Mouse (Mus musculus) spleen, adult 10 weeks (tissue): Measurements from ENCODE around the gene Cklf. TPM values are rescaled to one million over a fixed set of nuclear protein-coding genes. Genes with fewer than 3 reads are reported as not detected.

Experiments
- polyA plus RNA-seq: library from polyadenylated mRNA; stranded (reverse); fragments of 350-450 nt; fragmentation: Illumina TruSeq; extraction: RNeasy Lipid Tissue Mini Kit (QIAGEN cat#74804); gene quantifications from one replicate; pipeline ENCODE4 v1.2.3, GENCODE M21; 2015; ENCODE audit warnings: low replicate concordance; ENCODE audit not compliant: insufficient read depth

The Cklf gene
- polyA plus RNA-seq, result 107 TPM

GRCm38 (mm10) chr8:104250439-104251367 is at the start of gene Cklf:
Cklf (plus strand) TSS chr8:104250861.

GRCm38 (mm10) chr8:104248276-104248675 is 2.4 kb upstream of the Cklf start, which contains the start of gene Tk2:
Tk2 (minus strand) TSS chr8:104248558.

DNA sequence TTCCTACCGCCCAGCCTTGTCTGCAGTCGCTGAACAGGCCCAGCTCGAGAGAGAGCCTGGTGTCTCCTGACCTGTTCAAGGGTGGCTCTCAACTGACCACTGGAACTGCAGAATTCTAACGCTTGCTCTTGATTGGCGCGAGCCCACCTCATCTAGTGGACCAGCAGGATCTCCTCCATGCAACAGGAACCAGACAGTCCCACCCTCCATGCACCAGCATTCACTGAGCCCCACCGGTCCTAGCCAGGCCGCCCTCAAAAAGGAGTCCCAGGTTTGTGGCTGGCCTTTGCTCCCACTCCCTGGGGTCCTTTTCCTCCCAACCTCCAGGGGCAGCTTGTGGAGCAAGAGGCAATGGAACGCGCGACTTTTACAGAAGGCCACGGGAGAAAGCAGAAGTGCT is 42.4 kb downstream of the Cklf start, which contains the start of gene Cmtm2a:
TSS of gene Cmtm2a (minus strand) at position 101 of the 400 bp plus-strand sequence.

DNA sequence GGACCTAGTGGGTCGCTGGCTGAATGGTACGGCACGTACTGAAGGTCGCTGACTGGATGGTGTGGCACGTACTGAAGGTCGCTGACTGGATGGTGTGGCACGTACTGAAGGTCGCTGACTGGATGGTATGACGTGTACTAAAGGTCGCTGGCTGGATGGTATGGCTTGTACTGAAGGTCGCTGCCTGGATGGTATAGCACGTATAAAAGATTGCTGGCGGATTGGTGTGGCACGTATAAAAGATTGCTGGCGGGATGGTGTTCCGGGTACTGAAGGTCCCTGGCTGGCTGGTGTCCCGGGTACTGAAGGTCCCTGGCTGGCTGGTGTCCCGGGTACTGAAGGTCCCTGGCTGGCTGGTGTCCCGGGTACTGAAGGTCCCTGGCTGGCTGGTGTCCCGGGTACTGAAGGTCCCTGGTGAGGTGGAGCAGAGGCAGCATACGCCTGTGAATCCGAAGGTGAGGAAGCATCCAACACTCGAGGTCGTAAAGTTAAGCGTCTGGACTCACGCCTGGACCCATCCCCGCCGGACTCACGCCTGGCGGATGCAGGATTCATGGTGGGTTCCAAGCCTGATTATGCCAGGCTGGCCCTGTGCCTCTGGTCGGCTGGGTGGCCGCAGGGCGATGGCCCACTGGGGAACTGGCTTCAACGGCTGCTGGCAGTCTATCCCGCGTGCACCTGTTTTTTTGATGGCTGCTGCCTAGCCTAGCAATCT is 58.9 kb downstream of the Cklf start, which contains the start of the genes Gm45711 and Cmtm1:
TSS of gene Gm45711 (minus strand) at position 641 of the 715 bp plus-strand sequence.
TSS of gene Cmtm1 (minus strand) at position 705 of the 715 bp plus-strand sequence.

Other genes starting within 250 kb of the Cklf start
- 23.8 TPM for gene Cdh5, start 149.2 kb upstream of the Cklf start, polyA plus RNA-seq
- not detected for gene Bean1, start 80.4 kb upstream of the Cklf start, polyA plus RNA-seq
- 71.4 TPM for gene Tk2, start 2.3 kb upstream of the Cklf start, polyA plus RNA-seq
- gene Cmtm2a, start 42.3 kb downstream of the Cklf start, polyA plus RNA-seq, result not detected
- not detected for gene Gm45711, start 59.2 kb downstream of the Cklf start, polyA plus RNA-seq
- gene Cmtm1, start 59.3 kb downstream of the Cklf start, polyA plus RNA-seq, result not detected
- not detected for gene Gm11020, start 70.7 kb downstream of the Cklf start, polyA plus RNA-seq
- gene Cmtm2b, start 71.4 kb downstream of the Cklf start, polyA plus RNA-seq, result not detected
- 48.5 TPM for gene Cmtm3, start 88.5 kb downstream of the Cklf start, polyA plus RNA-seq
- gene Cmtm4, start 144.9 kb downstream of the Cklf start, polyA plus RNA-seq, result 11.4 TPM
- 66.6 TPM for gene Dync1li2, start 192.2 kb downstream of the Cklf start, polyA plus RNA-seq